Mouse (Mus musculus) bone marrow, adult 2 months (tissue): ENCODE results near the gene Slc17a7.

Experiments
- CTCF ChIP-seq: fragments of 200-500 bp; IDR thresholded peaks from 2 replicates; pipeline ENCODE4 v1.5.1; 2011; ENCODE audit warnings: low read length, control low read depth; ENCODE audit not compliant: control insufficient read depth, insufficient read depth
- POLR2A ChIP-seq: fragments of 200-500 bp; IDR thresholded peaks from 2 replicates; pipeline ENCODE4 v1.6.1; 2011; ENCODE audit warnings: low read depth, mild to moderate bottlenecking, control low read depth, low read length, borderline replicate concordance; ENCODE audit not compliant: control insufficient read depth

- TF ChIP-seq POLR2A = peak; percentile 17; the same call in 1 of the 2 replicates
- no peak for TF ChIP-seq CTCF
Measured at GRCm38 (mm10) chr7:45121404-45121803, 42.3 kb upstream of the Slc17a7 start.
